Mouse (Mus musculus) liver, embryonic 14.5 days (tissue): ENCODE measurements around the gene Gm12166. TPM values are rescaled to one million over a fixed set of nuclear protein-coding genes. Genes with fewer than 3 reads are reported as not detected.

ENCODE experiments used
- ATAC-seq: fragments of 200-750 bp; cut with Nextera tagmentation; 2 replicates; pipeline ENCODE4 v1.8.0; 2017; ENCODE audit warnings: moderate number of reproducible peaks, mild to moderate bottlenecking, moderate library complexity; ENCODE audit not compliant: insufficient read depth
- DNase-seq, 3 experiments: peaks; one replicate each; pipeline ENCODE4 v3.0.0-alpha.2; 2012 to 2013; ENCODE audit warnings: low read depth in 3 of 3, low spot score in 3 of 3
- H3K27ac ChIP-seq: fragments of 300-500 bp; sonication (generic); 2 replicates; pipeline ENCODE4 v1.5.1; 2014; ENCODE audit warnings: moderate library complexity, mild to moderate bottlenecking, control low read depth, inconsistent platforms
- H3K27me3 ChIP-seq: fragments of 300-500 bp; sonication (generic); 2 replicates; pipeline ENCODE4 v1.6.1; 2014; ENCODE audit warnings: mild to moderate bottlenecking, low read length, moderate library complexity; ENCODE audit not compliant: control insufficient read depth, insufficient read depth
- H3K36me3 ChIP-seq: fragments of 300-500 bp; sonication (generic); replicated peaks from 2 replicates; pipeline ENCODE4 v1.6.1; 2014; ENCODE audit warnings: low read depth; ENCODE audit not compliant: control insufficient read depth, insufficient read depth
- H3K4me1 ChIP-seq, 2 experiments: fragments of 200-500 bp in 1 of 2; fragments of 300-500 bp in 1 of 2; sonication (generic) in 1 of 2; replicated peaks; 2 replicates each; pipeline ENCODE4 v1.6.1; 2012 to 2014; ENCODE audit warnings: antibody characterized with exemption in 1 of 2, inconsistent platforms in 1 of 2, low read length in 1 of 2; ENCODE audit not compliant: control insufficient read depth in 2 of 2, insufficient read depth in 2 of 2
- H3K4me2 ChIP-seq: fragments of 300-500 bp; sonication (generic); 2 replicates; pipeline ENCODE4 v1.6.1; 2014; ENCODE audit warnings: low read depth, mild to moderate bottlenecking, control low read depth, moderate library complexity
- H3K4me3 ChIP-seq, 2 experiments: fragments of 200-500 bp in 1 of 2; fragments of 300-500 bp in 1 of 2; sonication (generic) in 1 of 2; 2 replicates each; pipeline ENCODE4 v1.5.1; 2012 to 2014; ENCODE audit warnings: low read depth in 2 of 2, low read length in 2 of 2, mild to moderate bottlenecking in 2 of 2, control low read depth in 1 of 2, inconsistent platforms in 1 of 2, moderate library complexity in 1 of 2; ENCODE audit not compliant: insufficient read depth in 1 of 2
- H3K9ac ChIP-seq: fragments of 300-500 bp; sonication (generic); replicated peaks from 2 replicates; pipeline ENCODE4 v1.6.1; 2014; ENCODE audit warnings: mild to moderate bottlenecking, control low read depth, moderate library complexity
- H3K9me3 ChIP-seq: fragments of 300-500 bp; sonication (generic); 2 replicates; pipeline ENCODE4 v1.6.1; 2016; ENCODE audit warnings: low read length, mixed read lengths; ENCODE audit not compliant: control insufficient read depth
- CTCF ChIP-seq: IDR thresholded peaks from 2 replicates; pipeline ENCODE4 v1.5.1; 2016; ENCODE audit warnings: antibody characterized with exemption, low read depth, control low read depth
- EP300 ChIP-seq: IDR thresholded peaks from 2 replicates; pipeline ENCODE4 v1.6.1; 2016; ENCODE audit warnings: antibody characterized with exemption, low read depth
- WGBS: fragments of 180-500 bp; shearing (Covaris S2); extraction: QIAGEN DNeasy Blood & Tissue Kit; methylation state at CpG from one replicate; pipeline ENCODE4 v1.1.7; 2014; ENCODE audit not compliant: insufficient replicate concordance; 5-methylcytosine and 5-hydroxymethylcytosine counted together
- polyA plus RNA-seq, 2 experiments: library from polyadenylated mRNA; depleted of rRNA in 1 of 2; stranded (reverse) in 1 of 2; unstranded in 1 of 2; fragments of >200 nt; fragmentation: Nextera tagmentation in 1 of 2; extraction: Ambion mirVana in 1 of 2; gene quantifications; 2 replicates each; pipeline versions ENCODE4 v1.2.1 to v1.2.3; 2012 to 2014

Gm12166 gene
- polyA plus RNA-seq, 2 experiments = 2.6 to 4.7 TPM

DNA sequence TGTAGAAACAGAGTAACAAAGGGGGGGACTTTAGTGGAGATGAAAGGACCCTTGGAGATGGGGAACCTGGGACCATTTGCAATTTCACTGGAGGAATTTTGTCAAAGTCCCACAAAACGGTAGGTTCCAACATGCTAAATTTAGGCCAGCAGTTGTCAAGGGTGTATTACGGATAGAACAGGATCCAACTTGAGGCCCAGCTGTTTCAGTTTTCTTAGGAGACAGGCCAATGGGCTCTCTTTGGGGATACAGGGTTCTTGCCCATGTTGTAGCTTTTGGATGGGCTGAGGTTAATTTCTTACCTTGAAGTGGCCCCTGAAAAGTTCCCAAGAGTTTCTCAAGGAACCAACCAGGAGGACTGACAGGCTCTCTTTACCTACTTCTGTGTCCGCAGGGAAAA lies 4.9 kb downstream of the Gm12166 start:
- Histone ChIP-seq H3K27me3 (no peaks in the 10 kb centered on the region), H3K4me1 (no peaks in the 10 kb centered on the region), H3K36me3 (no peaks in the 10 kb centered on the region), H3K9me3 (no peaks in the 10 kb centered on the region), H3K4me2 (no peak overlapping the region), H3K27ac (no peak overlapping the region), H3K9ac (no peak overlapping the region), H3K4me3 (no peak overlapping the region)
- 81% methylated on average over 3 of the region's 3 CpGs for WGBS
- DNase-seq (no peak), ATAC-seq (no peak)
- TF ChIP-seq CTCF = no peak
- TF ChIP-seq EP300 = no peak

DNA sequence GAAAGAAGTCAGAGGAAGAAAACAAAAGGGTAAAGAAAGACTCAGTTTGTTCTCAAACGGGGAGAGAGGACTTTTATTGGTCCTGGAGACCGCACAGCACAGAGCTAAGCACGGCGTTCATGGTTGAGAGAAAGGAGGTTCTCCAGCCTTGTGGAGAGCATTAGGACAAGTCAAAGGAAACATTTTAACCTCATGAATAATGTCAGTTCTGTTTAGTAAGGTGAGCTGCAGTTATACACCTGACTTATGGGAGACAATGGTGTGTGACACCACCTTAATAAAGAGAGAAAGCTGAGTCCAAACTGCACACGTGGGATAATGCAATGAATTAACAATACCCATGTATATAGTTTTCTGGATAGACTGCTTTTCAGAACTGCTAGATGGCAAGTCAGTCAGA lies 7.3 kb downstream of the Gm12166 start:
- ATAC-seq = no peak
- no peak overlapping the region for H3K9ac ChIP-seq
- no peak overlapping the region for H3K4me2 ChIP-seq
- no peaks in the 10 kb centered on the region for H3K9me3 ChIP-seq
- no peaks in the 10 kb centered on the region for H3K27me3 ChIP-seq
- H3K27ac ChIP-seq = no peak overlapping the region
- 71% methylated on average over 5 of the region's 5 CpGs for WGBS
- no peak for DNase-seq
- no peak overlapping the region for H3K4me3 ChIP-seq
- H3K4me1 ChIP-seq = no peaks in the 10 kb centered on the region
- TF ChIP-seq CTCF (no peak), EP300 (no peak)
- H3K36me3 ChIP-seq = no peaks in the 10 kb centered on the region

DNA sequence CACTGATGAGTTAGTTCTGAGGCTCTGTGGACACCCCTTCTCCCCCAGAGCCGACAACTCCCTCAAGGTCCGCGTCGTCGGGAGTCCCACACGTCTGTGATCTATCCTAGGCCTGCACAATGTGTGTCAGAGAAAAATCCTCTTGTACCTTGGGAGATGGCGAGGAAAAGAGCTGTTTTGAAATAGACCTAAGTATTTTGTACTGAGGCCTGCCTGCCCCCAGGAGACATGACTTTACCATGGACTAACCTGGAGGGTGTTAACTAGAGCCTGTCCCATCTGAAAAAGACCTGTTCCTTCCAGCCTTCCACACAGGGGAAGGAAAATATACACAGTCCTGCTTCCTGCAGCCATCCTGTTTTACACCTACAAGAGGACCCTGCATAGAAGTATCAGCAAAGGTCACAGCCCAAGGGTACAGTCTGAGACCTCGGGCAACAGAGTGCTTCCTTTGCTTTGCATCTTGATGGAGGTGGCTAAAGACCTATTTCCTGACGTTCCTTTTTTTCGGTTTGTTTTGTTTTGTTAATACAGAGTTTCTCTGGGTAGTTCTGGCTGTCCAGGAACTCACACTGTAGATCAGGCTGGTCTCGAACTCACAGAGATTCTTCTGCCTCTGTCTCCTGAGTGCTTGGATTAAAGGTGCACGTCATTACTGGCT lies 10.4 kb downstream of the Gm12166 start:
- H3K9ac ChIP-seq = no peak overlapping the region
- ATAC-seq = no peak
- no peaks in the 10 kb centered on the region for H3K36me3 ChIP-seq
- H3K4me3 ChIP-seq = no peak overlapping the region
- H3K27me3 ChIP-seq = no peaks in the 10 kb centered on the region
- 61% methylated on average over 12 of the region's 12 CpGs for WGBS
- DNase-seq = no peak
- no peak overlapping the region for H3K27ac ChIP-seq
- no peak for TF ChIP-seq CTCF
- no peak for TF ChIP-seq EP300
- no peak overlapping the region for H3K4me2 ChIP-seq
- H3K4me1 ChIP-seq = 0 out of 4 replicates have a peak, but pooled peaks cover 0 to 6% of the 10 kb centered on the region in 2 experiments
- H3K9me3 ChIP-seq = no peaks in the 10 kb centered on the region

DNA sequence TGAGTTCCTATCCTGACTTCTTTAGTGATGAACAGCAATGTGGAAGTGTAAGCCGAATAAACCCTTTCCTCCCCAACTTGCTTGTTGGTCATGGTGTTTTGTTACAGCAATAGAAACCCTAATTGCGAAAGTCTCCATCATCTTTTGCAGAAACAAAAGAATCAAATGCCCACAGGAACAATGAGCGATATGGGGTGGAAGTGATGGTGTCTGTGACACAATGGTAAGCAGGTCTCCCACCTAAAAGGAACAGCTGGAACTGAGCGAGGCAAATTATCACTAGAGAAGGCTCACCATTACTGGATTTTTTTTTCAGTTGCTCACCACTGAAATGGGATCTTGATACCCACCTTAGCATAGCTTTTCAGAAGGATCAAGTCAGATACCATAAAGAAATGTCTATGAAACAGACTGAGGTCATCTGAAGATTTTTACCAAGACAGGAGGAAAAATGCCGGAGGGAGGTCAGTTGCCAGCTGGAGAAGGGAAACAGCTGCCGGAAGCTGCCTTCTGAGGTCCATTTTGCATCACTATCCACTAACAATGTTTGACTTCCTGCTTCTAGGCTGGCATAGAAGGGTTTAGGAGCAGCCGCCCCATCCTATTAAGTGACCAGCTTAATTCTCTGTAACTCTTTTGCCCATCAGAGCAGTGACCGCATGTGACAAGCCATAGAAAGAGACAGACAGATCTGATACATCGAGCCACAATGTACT lies 11.1 kb downstream of the Gm12166 start:
- Histone ChIP-seq H3K27me3 (no peaks in the 10 kb centered on the region), H3K9ac (no peak overlapping the region), H3K27ac (no peak overlapping the region), H3K4me1 (0 out of 4 replicates have a peak, but pooled peaks cover 0 to 6% of the 10 kb centered on the region in 2 experiments), H3K9me3 (no peaks in the 10 kb centered on the region), H3K4me3 (no peak overlapping the region), H3K4me2 (no peak overlapping the region), H3K36me3 (no peaks in the 10 kb centered on the region)
- TF ChIP-seq CTCF (no peak), EP300 (no peak)
- no peak for ATAC-seq
- no peak for DNase-seq
- WGBS = 56% methylated on average over 9 of the region's 9 CpGs

DNA sequence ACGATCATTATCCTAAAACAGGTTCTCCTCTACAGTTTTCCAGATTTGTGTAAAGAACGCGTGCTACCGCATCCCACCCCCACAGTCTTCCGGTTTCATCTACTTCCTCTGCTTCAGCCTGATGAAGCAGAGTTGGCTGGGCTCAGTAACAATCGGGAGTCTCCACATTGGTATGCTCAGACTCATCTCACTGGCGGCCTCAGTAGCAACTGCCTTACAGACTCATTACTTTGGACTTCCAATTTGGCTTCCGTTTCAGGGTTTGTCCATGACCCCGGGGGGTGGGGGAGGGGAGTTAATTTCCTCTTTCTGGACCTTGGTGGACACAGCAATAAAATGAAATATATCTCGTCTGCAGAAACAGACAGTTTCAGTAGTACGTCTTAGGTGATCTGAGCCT lies 12.8 kb downstream of the Gm12166 start:
- Histone ChIP-seq H3K4me1 (0 out of 4 replicates have a peak, but pooled peaks cover 0 to 6% of the 10 kb centered on the region in 2 experiments), H3K9me3 (no peaks in the 10 kb centered on the region), H3K27ac (no peak overlapping the region), H3K4me2 (no peak overlapping the region), H3K27me3 (no peaks in the 10 kb centered on the region), H3K4me3 (no peak overlapping the region), H3K9ac (no peak overlapping the region), H3K36me3 (no peaks in the 10 kb centered on the region)
- DNase-seq (no peak), ATAC-seq (no peak)
- 38% methylated on average over 11 of the region's 11 CpGs for WGBS
- no peak for TF ChIP-seq EP300
- no peak for TF ChIP-seq CTCF
